Mouse (Mus musculus) testis, adult 2 months (tissue): ENCODE data around the gene Ulk4.

Experiments
- CTCF ChIP-seq: fragments of 200-500 bp; IDR thresholded peaks from 2 replicates; pipeline ENCODE4 v1.5.1; 2012; ENCODE audit warnings: low read depth, mild to moderate bottlenecking, inconsistent platforms, low read length, moderate library complexity; ENCODE audit not compliant: control insufficient read depth, insufficient read depth, insufficient replicate concordance
- POLR2A ChIP-seq: fragments of 200-500 bp; IDR thresholded peaks from 2 replicates; pipeline ENCODE4 v1.6.1; 2012; ENCODE audit warnings: low read depth, mild to moderate bottlenecking, inconsistent platforms, low read length, moderate library complexity; ENCODE audit not compliant: control insufficient read depth

- TF ChIP-seq CTCF (no peak), POLR2A (no peak)
Measured at GRCm38 (mm10) chr9:121112131-121112530, 164.9 kb downstream of the Ulk4 start.
